Mouse (Mus musculus) MEL (cell line): ENCODE measurements around the gene Ltbp3. TPM values are rescaled to one million over a fixed set of nuclear protein-coding genes. Genes with fewer than 3 reads are reported as not detected.

ENCODE experiments used
- DNase-seq: peaks from one replicate; pipeline ENCODE4 v3.0.0; 2011; ENCODE audit warnings: low read depth, low spot score
- H3K27ac ChIP-seq: 2 replicates; pipeline ENCODE4 v1.5.1; 2012; ENCODE audit warnings: low read depth, mild to moderate bottlenecking, control low read depth, low read length, moderate library complexity; ENCODE audit not compliant: control insufficient read depth
- H3K27me3 ChIP-seq, 2 experiments: fragments of 150-350 bp in 1 of 2; sonication (generic) in 1 of 2; 2 replicates each; pipeline ENCODE4 v1.6.1; 2012; ENCODE audit warnings: low read length in 2 of 2, mild to moderate bottlenecking in 2 of 2, improper control_type of control experiment in 1 of 2, moderate library complexity in 1 of 2; ENCODE audit not compliant: insufficient read depth in 2 of 2, control insufficient read depth in 1 of 2
- H3K36me3 ChIP-seq, 2 experiments: 2 replicates each; pipeline ENCODE4 v1.6.1; 2012 to 2014; ENCODE audit warnings: low read length in 2 of 2, improper control_type of control experiment in 1 of 2, inconsistent platforms in 1 of 2, mild to moderate bottlenecking in 1 of 2; ENCODE audit not compliant: insufficient read depth in 2 of 2, control insufficient read depth in 1 of 2
- H3K4me1 ChIP-seq, 2 experiments: fragments of 150-350 bp in 1 of 2; sonication (generic) in 1 of 2; 2 replicates each; pipeline ENCODE4 v1.6.1; 2012; ENCODE audit warnings: low read length in 2 of 2, improper control_type of control experiment in 1 of 2, mild to moderate bottlenecking in 1 of 2; ENCODE audit not compliant: insufficient read depth in 2 of 2, control insufficient read depth in 1 of 2
- H3K4me3 ChIP-seq, 2 experiments: fragments of 150-350 bp in 1 of 2; sonication (generic) in 1 of 2; 2 replicates each; pipeline ENCODE4 v1.5.1; 2012; ENCODE audit warnings: low read depth in 2 of 2, low read length in 2 of 2, mild to moderate bottlenecking in 2 of 2, moderate library complexity in 2 of 2, control low read depth in 1 of 2, improper control_type of control experiment in 1 of 2; ENCODE audit not compliant: control insufficient read depth in 1 of 2, insufficient read depth in 1 of 2
- H3K79me2 ChIP-seq: 2 replicates; pipeline ENCODE4 v1.6.1; 2012; ENCODE audit warnings: mild to moderate bottlenecking, low read length, moderate library complexity; ENCODE audit not compliant: control insufficient read depth, poor library complexity, insufficient read depth
- H3K9ac ChIP-seq: 2 replicates; pipeline ENCODE4 v1.6.1; 2012; ENCODE audit warnings: low read depth, mild to moderate bottlenecking, control low read depth, low read length, moderate library complexity; ENCODE audit not compliant: control insufficient read depth, poor library complexity, severe bottlenecking
- H3K9me3 ChIP-seq: fragments of 150-350 bp; sonication (generic); replicated peaks from 2 replicates; pipeline ENCODE4 v1.6.1; 2012; ENCODE audit warnings: mild to moderate bottlenecking, low read length, improper control_type of control experiment, moderate library complexity; ENCODE audit not compliant: insufficient read depth
- CTCF ChIP-seq, 3 experiments: IDR thresholded peaks in 2 of 3; conservative IDR thresholded peaks in 1 of 3; 2 replicates each; pipeline ENCODE4 v1.5.1; 2011 to 2012; ENCODE audit warnings: low read length in 3 of 3, low read depth in 2 of 3, mild to moderate bottlenecking in 2 of 3, improper control_type of control experiment in 1 of 3, inconsistent platforms in 1 of 3, mixed read lengths in 1 of 3, moderate library complexity in 1 of 3; ENCODE audit not compliant: control insufficient read depth in 1 of 3, insufficient read depth in 1 of 3, poor library complexity in 1 of 3, severe bottlenecking in 1 of 3
- ELF1 ChIP-seq: IDR thresholded peaks from 2 replicates; pipeline ENCODE4 v1.6.1; 2014; ENCODE audit warnings: low read depth, mild to moderate bottlenecking, inconsistent platforms, low read length, improper control_type of control experiment, moderate library complexity
- ETS1 ChIP-seq: IDR thresholded peaks from 2 replicates; pipeline ENCODE4 v1.6.1; 2012; ENCODE audit warnings: low read depth, mild to moderate bottlenecking, inconsistent platforms, low read length, improper control_type of control experiment, moderate library complexity
- GABPA ChIP-seq: IDR thresholded peaks from 2 replicates; pipeline ENCODE4 v1.6.1; 2012; ENCODE audit warnings: low read depth, mild to moderate bottlenecking, inconsistent platforms, low read length, improper control_type of control experiment, moderate library complexity
- HCFC1 ChIP-seq: IDR thresholded peaks from 2 replicates; pipeline ENCODE4 v1.6.1; 2012; ENCODE audit warnings: low read depth, mild to moderate bottlenecking, inconsistent platforms, low read length, improper control_type of control experiment, moderate library complexity
- JUND ChIP-seq: IDR thresholded peaks from 2 replicates; pipeline ENCODE4 v1.6.1; 2011; ENCODE audit warnings: low read depth, mild to moderate bottlenecking, improper control_type of control experiment, low read length
- MAFK ChIP-seq: IDR thresholded peaks from 2 replicates; pipeline ENCODE4 v1.6.1; 2011; ENCODE audit warnings: low read depth, mild to moderate bottlenecking, low read length, improper control_type of control experiment, borderline replicate concordance
- MAX ChIP-seq: IDR thresholded peaks from 2 replicates; pipeline ENCODE4 v1.6.1; 2011; ENCODE audit warnings: low read length, improper control_type of control experiment
- MAZ ChIP-seq: IDR thresholded peaks from 2 replicates; pipeline ENCODE4 v1.6.1; 2012; ENCODE audit warnings: low read depth, mild to moderate bottlenecking, inconsistent platforms, low read length, improper control_type of control experiment
- MXI1 ChIP-seq: IDR thresholded peaks from 2 replicates; pipeline ENCODE4 v1.6.1; 2011; ENCODE audit warnings: mild to moderate bottlenecking, low read depth, low read length, improper control_type of control experiment
- MYB ChIP-seq: IDR thresholded peaks from 2 replicates; pipeline ENCODE4 v1.6.1; 2011; ENCODE audit warnings: mild to moderate bottlenecking, low read depth, low read length, improper control_type of control experiment
- NELFE ChIP-seq: IDR thresholded peaks from 2 replicates; pipeline ENCODE4 v1.6.1; 2011; ENCODE audit warnings: low read depth, low read length, improper control_type of control experiment
- POLR2AphosphoS2 ChIP-seq: IDR thresholded peaks from 2 replicates; pipeline ENCODE4 v1.6.1; 2011; ENCODE audit warnings: low read length, improper control_type of control experiment
- POLR2AphosphoS5 ChIP-seq: IDR thresholded peaks from 2 replicates; pipeline ENCODE4 v1.6.1; 2012; ENCODE audit warnings: low read depth, borderline replicate concordance, mild to moderate bottlenecking, inconsistent platforms, low read length, moderate library complexity, mixed read lengths
- RAD21 ChIP-seq: IDR thresholded peaks from 2 replicates; pipeline ENCODE4 v1.6.1; 2011; ENCODE audit warnings: mild to moderate bottlenecking, low read depth, low read length, improper control_type of control experiment
- SIN3A ChIP-seq: IDR thresholded peaks from 2 replicates; pipeline ENCODE4 v1.6.1; 2012; ENCODE audit warnings: low read length, improper control_type of control experiment, inconsistent platforms
- SMC3 ChIP-seq: IDR thresholded peaks from 2 replicates; pipeline ENCODE4 v1.6.1; 2011; ENCODE audit warnings: low read depth, low read length, improper control_type of control experiment
- ZC3H11A ChIP-seq: IDR thresholded peaks from 2 replicates; pipeline ENCODE4 v1.6.1; 2012; ENCODE audit warnings: low read depth, mild to moderate bottlenecking, inconsistent platforms, low read length, improper control_type of control experiment
- ZNF384 ChIP-seq: IDR thresholded peaks from 2 replicates; pipeline ENCODE4 v1.6.1; 2012; ENCODE audit warnings: low read depth, mild to moderate bottlenecking, inconsistent platforms, low read length, improper control_type of control experiment
- polyA plus RNA-seq, 2 experiments: library from polyadenylated mRNA; stranded (reverse) in 1 of 2; unstranded in 1 of 2; fragments of >175 nt in 1 of 2; fragments of >200 nt in 1 of 2; gene quantifications; 2 replicates each; pipeline versions ENCODE4 v1.2.1 to v1.2.4; 2012; ENCODE audit warnings: low replicate concordance in 2 of 2, low read depth in 1 of 2; ENCODE audit not compliant: insufficient read length in 2 of 2, insufficient read depth in 1 of 2, missing spikeins in 1 of 2
- total RNA-seq: library from RNA; depleted of rRNA; stranded (reverse); fragments of 300-350 nt; gene quantifications from 2 replicates; pipeline ENCODE4 v1.2.3, GENCODE M21; 2012

Ltbp3 gene
- total and polyA plus RNA-seq, 3 experiments = 0.39 TPM; not detected in 2

- peaks cover 0 to 4% of the 10 kb centered on the region in 2 experiments; a peak in 1 of 4 replicates for H3K4me1 ChIP-seq
These were observed 30.1 kb upstream of the Ltbp3 start for GRCm38 (mm10) chr19:5710581-5710980.

GRCm38 (mm10) chr19:5711218-5711617, 29.5 kb upstream of the Ltbp3 start:
- Histone ChIP-seq H3K9me3 (no peaks in the 10 kb centered on the region), H3K4me3 (no peak overlapping the region), H3K79me2 (peaks cover 3% of the 10 kb centered on the region; the same call in 1 of the 2 replicates), H3K27me3 (no peaks in the 10 kb centered on the region), H3K36me3 (peaks cover 0 to 6% of the 10 kb centered on the region in 2 experiments), H3K27ac (no peak overlapping the region), H3K4me1 (peaks cover 0 to 4% of the 10 kb centered on the region in 2 experiments; a peak in 1 of 4 replicates), H3K9ac (no peak overlapping the region)
- DNase-seq = peak; percentile 55
- TF ChIP-seq CTCF (IDR thresholded peaks at IDR 0.05 in 2 of 3, conservative IDR thresholded peaks at IDR 0.05 in 1 of 3; ENCODE audit: control insufficient read depth in 1 of 3, insufficient read depth in 1 of 3, low read depth in 2 of 3, low read length in 3 of 3, poor library complexity in 1 of 3, severe bottlenecking in 1 of 3) (peak; percentile 70 to 76 (median 74)), SMC3 (peak; percentile 58), RAD21 (peak; percentile 57), MXI1 (no peak)

More at GRCm38 (mm10) chr19:5710581-5710980, 30.1 kb upstream of the Ltbp3 start:
- H3K36me3 ChIP-seq = peaks cover 0 to 8% of the 10 kb centered on the region in 2 experiments
- DNase-seq = no peak
- no peak overlapping the region for H3K4me3 ChIP-seq
- peaks cover 3% of the 10 kb centered on the region; the same call in 1 of the 2 replicates for H3K79me2 ChIP-seq
- no peak overlapping the region for H3K27ac ChIP-seq
- no peaks in the 10 kb centered on the region for H3K9me3 ChIP-seq
- H3K27me3 ChIP-seq = no peaks in the 10 kb centered on the region
- H3K9ac ChIP-seq = no peak overlapping the region
- TF ChIP-seq ETS1 (no peak), MAX (no peak), GABPA (no peak), ZC3H11A (no peak), MAZ (no peak), POLR2AphosphoS5 (no peak), MYB (no peak), MAFK (no peak), ELF1 (no peak), RAD21 (no peak), JUND (no peak), SIN3A (no peak), POLR2AphosphoS2 (no peak), CTCF (IDR thresholded peaks at IDR 0.05 in 2 of 3, conservative IDR thresholded peaks at IDR 0.05 in 1 of 3; ENCODE audit: control insufficient read depth in 1 of 3, insufficient read depth in 1 of 3, low read depth in 2 of 3, low read length in 3 of 3, poor library complexity in 1 of 3, severe bottlenecking in 1 of 3) (no peak), NELFE (no peak), HCFC1 (no peak), ZNF384 (no peak)
